Mouse (Mus musculus) kidney, embryonic 15.5 days (tissue): ENCODE results near the gene Rapgef3. TPM values are rescaled to one million over a fixed set of nuclear protein-coding genes. Genes with fewer than 3 reads are reported as not detected.

Experiments
- ATAC-seq: fragments of 200-750 bp; cut with Nextera tagmentation; replicated peaks from 2 replicates; pipeline ENCODE4 v1.8.0; 2017; ENCODE audit warnings: moderate TSS enrichment; ENCODE audit not compliant: low FRiP score
- H3K27ac ChIP-seq: fragments of 300-500 bp; sonication (generic); 2 replicates; pipeline ENCODE4 v1.5.1; 2015; ENCODE audit warnings: mild to moderate bottlenecking, inconsistent platforms
- H3K27me3 ChIP-seq: fragments of 300-500 bp; sonication (generic); 2 replicates; pipeline ENCODE4 v1.6.1; 2015; ENCODE audit warnings: inconsistent platforms
- H3K36me3 ChIP-seq: fragments of 300-500 bp; sonication (generic); 2 replicates; pipeline ENCODE4 v1.6.1; 2015; ENCODE audit warnings: inconsistent platforms
- H3K4me1 ChIP-seq: fragments of 300-500 bp; sonication (generic); 2 replicates; pipeline ENCODE4 v1.6.1; 2015; ENCODE audit warnings: inconsistent platforms
- H3K4me2 ChIP-seq: fragments of 300-500 bp; sonication (generic); 2 replicates; pipeline ENCODE4 v1.6.1; 2015; ENCODE audit warnings: moderate library complexity, mild to moderate bottlenecking, inconsistent platforms
- H3K4me3 ChIP-seq: fragments of 300-500 bp; sonication (generic); replicated peaks from 2 replicates; pipeline ENCODE4 v1.5.1; 2015; ENCODE audit warnings: mild to moderate bottlenecking, inconsistent platforms
- H3K9ac ChIP-seq: fragments of 300-500 bp; sonication (generic); 2 replicates; pipeline ENCODE4 v1.6.1; 2015; ENCODE audit warnings: mild to moderate bottlenecking, inconsistent platforms
- H3K9me3 ChIP-seq: fragments of 300-500 bp; sonication (generic); replicated peaks from 2 replicates; pipeline ENCODE4 v1.6.1; 2016; ENCODE audit warnings: inconsistent platforms
- WGBS: fragments of 180-500 bp; shearing (Covaris S2); methylation state at CpG from one replicate; pipeline ENCODE4 v1.1.7; 2015; ENCODE audit warnings: mixed read lengths; 5-methylcytosine and 5-hydroxymethylcytosine counted together
- polyA plus RNA-seq: library from polyadenylated mRNA; unstranded; fragments of >200 nt; fragmentation: Nextera tagmentation; extraction: Ambion mirVana; gene quantifications from 2 replicates; pipeline ENCODE4 v1.2.1, GENCODE M21; 2015

The Rapgef3 gene
- polyA plus RNA-seq, 1 experiment from 2014 or later: 29.7 TPM

DNA sequence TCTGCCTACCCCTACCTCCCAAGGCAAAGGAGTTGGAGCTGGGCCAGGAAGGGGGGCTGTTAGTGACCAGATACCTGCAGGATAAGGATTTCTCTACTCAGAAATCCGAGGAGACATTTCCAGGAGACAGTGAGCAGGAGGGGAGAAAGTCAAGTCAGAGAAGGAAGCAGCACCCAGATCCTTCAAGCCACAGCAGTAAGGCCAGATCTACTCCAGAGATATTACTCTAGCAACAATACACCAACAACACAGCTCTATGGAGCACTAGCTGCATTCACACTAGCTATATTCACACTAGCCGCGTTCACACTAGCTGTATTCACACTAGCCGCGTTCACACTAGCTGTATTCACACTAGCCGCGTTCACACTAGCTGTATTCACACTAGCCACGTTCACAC is 52.7 kb downstream of the Rapgef3 start:
- H3K9ac ChIP-seq: no peak overlapping the region
- WGBS: 93% methylated on average over 8 of the region's 8 CpGs
- H3K27me3 ChIP-seq: no peaks in the 10 kb centered on the region
- no peak overlapping the region for H3K27ac ChIP-seq
- H3K4me1 ChIP-seq: peaks cover 16% of the 10 kb centered on the region
- no peak overlapping the region for H3K4me2 ChIP-seq
- no peak overlapping the region for H3K4me3 ChIP-seq
- H3K9me3 ChIP-seq: no peaks in the 10 kb centered on the region
- no peaks in the 10 kb centered on the region for H3K36me3 ChIP-seq
- no peak for ATAC-seq

DNA sequence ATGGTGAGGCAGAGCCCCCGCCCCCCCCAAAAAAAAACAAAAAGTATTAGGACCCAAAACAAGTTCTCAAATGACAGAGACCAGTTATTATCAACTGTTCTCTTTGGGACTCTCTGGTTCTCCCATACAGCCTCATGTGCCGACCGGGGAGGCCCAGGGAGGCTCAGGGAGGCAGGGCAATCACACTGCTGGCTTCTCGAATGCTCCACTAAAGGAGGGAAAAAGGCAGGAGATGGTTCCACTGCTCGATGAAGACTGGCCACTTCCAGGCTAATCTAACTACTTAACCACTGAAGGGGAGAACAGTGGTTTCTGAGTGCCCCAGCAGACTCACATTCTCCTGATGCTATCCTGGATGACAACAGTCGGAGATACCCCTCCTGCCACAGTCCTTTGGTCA is 55.2 kb downstream of the Rapgef3 start:
- ATAC-seq: no peak
- Histone ChIP-seq H3K9me3 (no peaks in the 10 kb centered on the region), H3K9ac (no peak overlapping the region), H3K36me3 (no peaks in the 10 kb centered on the region), H3K27me3 (no peaks in the 10 kb centered on the region), H3K4me1 (0 out of 2 replicates have a peak, but pooled peaks cover 2% of the 10 kb centered on the region), H3K4me3 (no peak overlapping the region), H3K27ac (no peak overlapping the region), H3K4me2 (no peak overlapping the region)
- WGBS: 56% methylated on average over 6 of the region's 6 CpGs

DNA sequence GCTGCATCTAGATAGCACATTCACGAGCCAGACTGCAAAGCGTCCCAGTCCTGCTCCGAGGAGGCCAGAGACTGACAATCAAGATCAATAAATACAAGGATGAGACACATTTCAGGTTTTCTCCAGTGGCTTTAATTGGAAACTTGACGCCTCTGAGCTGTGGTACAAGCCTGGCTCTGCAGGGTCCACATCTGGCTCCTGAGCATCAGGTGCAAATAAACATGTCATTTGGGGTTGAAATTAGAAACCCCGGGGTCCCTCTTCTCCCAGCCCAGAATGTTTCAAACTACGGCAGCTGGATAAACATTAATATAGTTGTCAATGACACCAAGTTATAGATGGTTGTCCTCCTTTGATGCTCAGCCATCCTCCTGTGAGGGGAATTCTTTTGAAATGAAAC is 56.9 kb downstream of the Rapgef3 start:
- Histone ChIP-seq H3K9me3 (no peaks in the 10 kb centered on the region), H3K27me3 (no peaks in the 10 kb centered on the region)
- 26% methylated on average over 6 of the region's 6 CpGs for WGBS

DNA sequence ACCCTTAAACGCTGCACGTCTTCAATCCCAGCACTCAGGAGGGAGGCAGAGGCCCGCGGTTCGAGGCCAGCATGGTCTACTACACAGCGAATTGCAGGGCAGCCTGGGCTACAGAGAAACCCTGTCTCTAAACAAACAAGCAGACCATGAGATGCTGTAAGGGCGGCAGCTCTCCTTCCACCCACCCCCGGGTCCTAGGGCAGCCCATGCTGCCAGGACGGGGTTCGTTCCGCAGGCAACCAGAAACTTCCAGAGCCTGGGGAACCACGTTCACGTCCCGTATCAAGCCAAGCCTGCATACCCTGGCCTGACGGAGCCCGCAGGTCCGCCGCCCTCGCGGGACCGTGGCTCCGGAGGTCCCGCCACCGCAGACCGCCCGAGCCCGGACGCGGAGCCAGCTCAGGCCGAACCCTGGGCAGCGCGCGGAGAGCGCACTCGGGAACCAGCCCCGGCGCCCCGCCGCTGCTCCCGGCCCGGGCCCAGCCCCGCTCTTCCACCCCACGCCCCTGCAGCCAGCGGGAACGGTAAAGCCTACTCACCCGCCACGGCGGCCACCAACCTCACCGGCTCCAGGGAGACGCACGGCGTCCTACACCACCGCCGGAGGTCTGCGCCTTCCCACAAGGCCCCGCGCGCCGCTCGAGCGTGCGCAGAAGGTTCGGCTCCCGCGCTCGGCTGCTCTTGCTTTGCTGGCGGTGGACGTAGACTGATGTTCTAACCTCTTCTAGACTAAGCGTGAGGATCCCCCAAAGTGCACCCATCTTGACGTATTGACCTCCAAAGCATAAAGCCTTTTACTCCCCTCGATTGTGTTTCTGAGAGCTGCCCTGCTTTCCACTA is 62.3 kb downstream of the Rapgef3 start, which contains the start of gene Rpap3:
TSS of gene Rpap3 (minus strand) at position 615 of the 840 bp plus-strand sequence.
- Histone ChIP-seq H3K4me2 (peak within 1 kb of the TSS; percentile 77), H3K9ac (peak within 1 kb of the TSS; percentile 95), H3K4me1 (peaks cover 22% of the 10 kb centered on the region), H3K27ac (peak within 1 kb of the TSS; percentile 74), H3K36me3 (peaks cover 30% of the 10 kb centered on the region), H3K27me3 (no peaks in the 10 kb centered on the region), H3K4me3 (peak within 1 kb of the TSS; percentile 97), H3K9me3 (no peaks in the 10 kb centered on the region)
- ATAC-seq: peak; percentile 92
- under 1% methylated on average over 70 of the region's 71 CpGs for WGBS

More for the DNA sequence above, 56.9 kb downstream of the Rapgef3 start:
- Histone ChIP-seq H3K4me1 (peaks cover 9% of the 10 kb centered on the region), H3K9ac (no peak overlapping the region), H3K4me2 (no peak overlapping the region), H3K4me3 (no peak overlapping the region), H3K36me3 (no peaks in the 10 kb centered on the region), H3K27ac (no peak overlapping the region)
- no peak for ATAC-seq

DNA sequence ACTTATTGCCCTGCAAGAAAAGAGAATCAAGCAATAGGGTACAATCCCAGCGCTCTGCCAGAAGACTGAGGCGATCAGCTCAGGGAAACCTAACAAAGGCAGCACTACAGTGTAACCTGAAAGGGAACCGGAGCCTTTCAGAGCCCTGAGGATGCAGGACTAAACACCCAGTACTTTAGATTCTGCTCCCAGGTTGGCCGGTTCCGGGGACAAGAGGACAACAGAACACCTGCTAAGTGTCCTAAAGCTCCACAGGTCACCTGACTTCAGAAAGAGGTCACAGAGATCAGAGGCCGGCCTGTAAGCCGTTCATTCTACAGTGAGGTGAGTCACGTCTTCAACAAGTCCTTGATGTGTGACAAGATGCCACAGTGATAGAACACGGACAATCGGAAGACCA is 71.2 kb downstream of the Rapgef3 start:
- H3K4me1 ChIP-seq: no peaks in the 10 kb centered on the region
- H3K4me3 ChIP-seq: no peak overlapping the region
- no peak overlapping the region for H3K4me2 ChIP-seq
- H3K9ac ChIP-seq: no peak overlapping the region
- no peak overlapping the region for H3K27ac ChIP-seq
- ATAC-seq: no peak
- H3K36me3 ChIP-seq: peaks cover 92% of the 10 kb centered on the region
- 85% methylated on average over 10 of the region's 10 CpGs for WGBS
- no peaks in the 10 kb centered on the region for H3K9me3 ChIP-seq
- H3K27me3 ChIP-seq: no peaks in the 10 kb centered on the region

Other genes with a start within 250 kb of the Rapgef3 start
- gene Rpap3, start 62.1 kb downstream of the Rapgef3 start, polyA plus RNA-seq: 29.5 and 33.8 TPM in 2 replicates
- 0.36 and 0.85 TPM in 2 replicates for gene Endou, start 36.6 kb downstream of the Rapgef3 start, polyA plus RNA-seq
- gene Slc48a1, start 10.5 kb upstream of the Rapgef3 start, polyA plus RNA-seq: 57.5 and 58.8 TPM in 2 replicates
- gene Hdac7, start 76.5 kb upstream of the Rapgef3 start, polyA plus RNA-seq: 29.9 and 35.2 TPM in 2 replicates
- 6.5 and 7.2 TPM in 2 replicates for gene Vdr, start 142.7 kb upstream of the Rapgef3 start, polyA plus RNA-seq
- gene Tmem106c, start 196.2 kb upstream of the Rapgef3 start, polyA plus RNA-seq: 46.5 and 51.7 TPM in 2 replicates
- gene Col2a1, start 236.7 kb upstream of the Rapgef3 start, polyA plus RNA-seq: 18.9 and 27.0 TPM in 2 replicates